Mouse (Mus musculus) kidney, embryonic 15.5 days (tissue): ENCODE measurements around the gene Spata25. TPM values are rescaled to one million over a fixed set of nuclear protein-coding genes. Genes with fewer than 3 reads are reported as not detected.

Source experiments
- polyA plus RNA-seq: library from polyadenylated mRNA; unstranded; fragments of >200 nt; fragmentation: Nextera tagmentation; extraction: Ambion mirVana; gene quantifications from 2 replicates; pipeline ENCODE4 v1.2.1, GENCODE M21; 2015

Gene Spata25
- polyA plus RNA-seq, 1 experiment from 2014 or later = 0.21 TPM

Other genes with a start within 250 kb of the Spata25 start
- gene Wfdc6a, start 243.1 kb downstream of the Spata25 start, polyA plus RNA-seq = 0.34 TPM in 1 of 2 replicates, not detected in the other
- gene Eppin, start 234.9 kb downstream of the Spata25 start, polyA plus RNA-seq = not detected in 2 replicates
- not detected in 2 replicates for gene Wfdc6b, start 215.0 kb downstream of the Spata25 start, polyA plus RNA-seq
- gene Wfdc8, start 214.9 kb downstream of the Spata25 start, polyA plus RNA-seq = not detected in 2 replicates
- not detected in 2 replicates for gene Wfdc16, start 189.7 kb downstream of the Spata25 start, polyA plus RNA-seq
- 0.41 TPM in 1 of 2 replicates, not detected in the other for gene Wfdc10, start 172.5 kb downstream of the Spata25 start, polyA plus RNA-seq
- not detected in 2 replicates for gene Wfdc9, start 172.0 kb downstream of the Spata25 start, polyA plus RNA-seq
- not detected in 2 replicates for gene Wfdc11, start 154.4 kb downstream of the Spata25 start, polyA plus RNA-seq
- 0.43 and 0.57 TPM in 2 replicates for gene Wfdc13, start 143.4 kb downstream of the Spata25 start, polyA plus RNA-seq
- 0.65 and 0.76 TPM in 2 replicates for gene Spint4, start 130.0 kb downstream of the Spata25 start, polyA plus RNA-seq
- not detected in 2 replicates for gene Spint5, start 113.2 kb downstream of the Spata25 start, polyA plus RNA-seq
- 1.2 and 1.3 TPM in 2 replicates for gene Wfdc3, start 82.6 kb downstream of the Spata25 start, polyA plus RNA-seq
- gene Dnttip1, start 82.6 kb downstream of the Spata25 start, polyA plus RNA-seq = 74.6 and 75.1 TPM in 2 replicates
- gene Ube2c, start 58.6 kb downstream of the Spata25 start, polyA plus RNA-seq = 517 and 530 TPM in 2 replicates
- 40.1 and 87.2 TPM in 2 replicates for gene Tnnc2, start 48.6 kb downstream of the Spata25 start, polyA plus RNA-seq
- 21.5 and 24.0 TPM in 2 replicates for gene Snx21, start 42.7 kb downstream of the Spata25 start, polyA plus RNA-seq
- 20.8 and 21.2 TPM in 2 replicates for gene Acot8, start 23.7 kb downstream of the Spata25 start, polyA plus RNA-seq
- 9.0 and 9.2 TPM in 2 replicates for gene Zswim3, start 23.4 kb downstream of the Spata25 start, polyA plus RNA-seq
- 18.4 and 19.8 TPM in 2 replicates for gene Zswim1, start 5.9 kb downstream of the Spata25 start, polyA plus RNA-seq
- gene Ctsa, start 4.3 kb upstream of the Spata25 start, polyA plus RNA-seq = 160 and 170 TPM in 2 replicates
- 7.0 and 8.9 TPM in 2 replicates for gene Neurl2, start 4.9 kb upstream of the Spata25 start, polyA plus RNA-seq
- gene Pltp, start 29.2 kb upstream of the Spata25 start, polyA plus RNA-seq = 35.6 and 38.7 TPM in 2 replicates
- gene Pcif1, start 50.8 kb upstream of the Spata25 start, polyA plus RNA-seq = 73.1 and 81.1 TPM in 2 replicates
- gene Zfp335, start 83.2 kb upstream of the Spata25 start, polyA plus RNA-seq = 12.1 and 14.4 TPM in 2 replicates
- gene Mmp9, start 112.2 kb upstream of the Spata25 start, polyA plus RNA-seq = 2.6 and 41.3 TPM in 2 replicates
- 1.1 TPM in 2 replicates for gene Slc12a5, start 132.3 kb upstream of the Spata25 start, polyA plus RNA-seq
- 73.5 and 79.6 TPM in 2 replicates for gene Ncoa5, start 206.3 kb upstream of the Spata25 start, polyA plus RNA-seq
- gene Cd40, start 227.1 kb upstream of the Spata25 start, polyA plus RNA-seq = 7.4 and 8.4 TPM in 2 replicates